Mouse (Mus musculus): ENCODE data around the gene Gm4969. TPM values are rescaled to one million over a fixed set of nuclear protein-coding genes. Genes with fewer than 3 reads are reported as not detected.
"Not testable (repeated sequence)": the region's sequence is repeated elsewhere in the genome, so short reads cannot be mapped to it uniquely, and the experiment has no call there.

Gene Gm4969
- polyA plus RNA-seq, 1 experiment from 2014 or later, result 0.70 TPM

DNA sequence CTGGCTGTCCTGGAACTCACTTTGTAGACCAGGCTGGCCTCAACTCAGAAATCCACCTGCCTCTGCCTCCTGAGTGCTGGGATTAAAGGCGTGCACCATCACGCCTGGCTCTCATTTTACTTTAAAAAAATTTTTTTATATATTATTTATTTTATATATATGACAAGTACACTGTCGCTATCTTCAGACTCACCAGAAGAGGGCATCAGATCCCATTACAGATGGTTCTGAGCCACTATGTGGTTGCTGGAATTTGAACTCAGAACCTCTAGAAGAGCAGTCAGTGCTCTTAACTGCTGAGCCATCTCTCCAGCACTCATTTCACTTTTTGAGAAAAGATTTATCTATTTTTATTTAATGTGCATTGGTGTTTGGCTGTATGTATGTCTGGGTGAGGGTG, 47.1 kb downstream of the Gm4969 start:
- DNase-seq (ENCODE audit: low spot score), result not testable (repeated sequence)

GRCm38 (mm10) chr7:19069500-19069899, 48.7 kb downstream of the Gm4969 start:
- peak; percentile 39 for DNase-seq (ENCODE audit: low spot score)

- peak; percentile 84 for DNase-seq (ENCODE audit: low spot score)
Observed at GRCm38 (mm10) chr7:19068707-19069106, 49.5 kb downstream of the Gm4969 start.

- no peak for DNase-seq (ENCODE audit: low spot score)
Observed at GRCm38 (mm10) chr7:19067935-19068334, 50.2 kb downstream of the Gm4969 start.

GRCm38 (mm10) chr7:19067063-19067462, 51.1 kb downstream of the Gm4969 start:
- no peak for DNase-seq (ENCODE audit: low spot score)

GRCm38 (mm10) chr7:19065896-19066295, 52.3 kb downstream of the Gm4969 start:
- DNase-seq (ENCODE audit: low spot score), result no peak

DNA sequence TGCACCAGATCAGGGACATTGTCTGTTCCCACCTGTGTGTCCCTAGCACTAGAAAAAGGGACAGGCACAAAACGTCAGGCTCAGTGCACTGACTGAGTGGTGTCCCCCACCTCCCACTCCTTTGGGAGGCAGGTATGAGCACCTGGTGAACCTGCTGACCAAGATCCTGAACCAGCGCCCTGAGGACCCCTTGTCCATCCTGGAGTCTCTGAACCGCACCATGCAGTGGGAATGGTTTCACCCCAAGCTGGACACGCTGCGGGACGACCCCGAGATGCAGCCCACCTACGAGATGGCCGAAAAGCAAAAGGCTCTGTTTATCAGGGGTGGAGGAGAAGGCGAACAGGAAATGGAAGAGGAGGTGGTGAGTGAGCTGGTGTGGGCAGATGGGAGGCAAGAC, 60.8 kb downstream of the Gm4969 start:
- DNase-seq (ENCODE audit: low spot score), result no peak

DNA sequence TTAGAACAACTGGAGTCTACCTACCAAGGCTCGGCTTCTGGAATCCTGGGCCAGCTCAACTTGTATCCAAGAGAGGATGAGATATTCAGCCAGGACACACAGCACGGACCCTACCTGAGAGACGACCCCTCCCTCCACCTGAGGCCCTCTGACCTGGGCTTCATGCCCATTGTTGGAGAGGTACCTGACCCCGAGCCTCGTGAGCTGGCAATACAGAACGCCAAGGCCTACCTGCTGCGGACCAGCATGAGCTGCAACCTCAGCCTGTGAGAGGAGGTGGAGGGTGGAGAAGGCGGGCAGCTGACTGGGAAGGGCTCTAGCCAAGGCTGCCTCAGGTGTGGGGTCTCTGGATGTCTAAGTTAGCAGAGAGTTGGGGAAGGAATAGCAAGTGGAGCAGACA, 63.1 kb downstream of the Gm4969 start:
- DNase-seq (ENCODE audit: low spot score), result no peak

- no peak for DNase-seq (ENCODE audit: low spot score)
Observed at GRCm38 (mm10) chr7:19054777-19055076, 63.4 kb downstream of the Gm4969 start.

DNA sequence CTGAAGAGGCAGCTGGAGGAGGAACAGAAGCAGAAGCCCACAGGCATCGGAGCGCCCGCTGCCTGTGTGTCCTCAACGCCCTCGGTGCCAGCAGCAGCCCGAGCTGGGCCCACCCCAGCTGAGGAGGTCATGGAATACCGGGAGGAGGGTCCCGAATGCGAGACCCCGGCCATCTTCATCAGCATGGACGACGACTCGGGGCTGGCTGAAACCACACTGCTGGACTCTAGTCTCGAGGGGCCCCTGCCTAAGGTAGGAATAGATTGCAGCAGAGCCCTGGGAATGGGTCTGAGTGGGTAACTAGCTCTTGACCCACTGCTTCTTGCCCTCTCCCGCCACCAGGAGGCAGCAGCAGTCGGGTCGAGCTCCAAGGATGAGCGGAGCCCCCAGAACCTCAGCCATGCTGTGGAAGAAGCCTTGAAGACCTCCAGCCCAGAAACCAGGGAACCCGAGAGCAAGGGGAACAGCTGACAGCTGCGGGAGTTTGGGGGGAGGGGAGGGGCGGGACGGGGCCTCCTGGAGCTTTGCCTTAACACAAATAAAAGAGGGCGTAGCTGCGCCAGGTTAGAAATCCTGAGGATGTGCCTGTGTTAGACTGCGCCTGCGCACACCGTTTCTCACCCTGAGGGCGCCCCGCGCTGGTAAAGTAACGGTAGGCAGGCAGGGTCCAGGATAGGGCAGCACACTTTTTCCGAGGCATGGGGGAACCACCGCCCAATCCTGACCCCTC, 64.0 kb downstream of the Gm4969 start, which contains the start of gene Rsph6a:
Gene Rsph6a, plus strand, starts transcription at position 644 of the 730 bp plus-strand sequence.
- DNase-seq (ENCODE audit: low spot score), result peak; percentile 16

DNA sequence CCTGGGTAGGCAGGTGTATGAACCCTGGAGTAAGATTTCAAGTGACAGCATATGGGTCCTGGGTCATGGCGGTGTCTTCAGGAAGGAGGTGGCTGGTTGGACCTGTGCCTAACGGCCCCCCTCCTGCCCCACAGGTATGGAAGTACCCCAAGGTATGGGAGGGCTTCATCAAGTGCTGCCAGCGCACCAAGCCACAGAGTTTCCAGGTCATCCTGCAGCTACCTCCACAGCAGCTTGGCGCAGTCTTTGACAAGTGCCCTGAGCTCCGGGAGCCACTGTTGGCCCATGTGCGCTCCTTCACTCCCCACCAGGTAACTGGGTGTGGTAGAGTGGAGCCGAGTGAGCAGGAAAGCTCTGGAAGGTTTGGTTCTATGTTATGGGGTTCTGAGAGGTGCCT, 65.0 kb downstream of the Gm4969 start:
- DNase-seq (ENCODE audit: low spot score), result no peak

DNA sequence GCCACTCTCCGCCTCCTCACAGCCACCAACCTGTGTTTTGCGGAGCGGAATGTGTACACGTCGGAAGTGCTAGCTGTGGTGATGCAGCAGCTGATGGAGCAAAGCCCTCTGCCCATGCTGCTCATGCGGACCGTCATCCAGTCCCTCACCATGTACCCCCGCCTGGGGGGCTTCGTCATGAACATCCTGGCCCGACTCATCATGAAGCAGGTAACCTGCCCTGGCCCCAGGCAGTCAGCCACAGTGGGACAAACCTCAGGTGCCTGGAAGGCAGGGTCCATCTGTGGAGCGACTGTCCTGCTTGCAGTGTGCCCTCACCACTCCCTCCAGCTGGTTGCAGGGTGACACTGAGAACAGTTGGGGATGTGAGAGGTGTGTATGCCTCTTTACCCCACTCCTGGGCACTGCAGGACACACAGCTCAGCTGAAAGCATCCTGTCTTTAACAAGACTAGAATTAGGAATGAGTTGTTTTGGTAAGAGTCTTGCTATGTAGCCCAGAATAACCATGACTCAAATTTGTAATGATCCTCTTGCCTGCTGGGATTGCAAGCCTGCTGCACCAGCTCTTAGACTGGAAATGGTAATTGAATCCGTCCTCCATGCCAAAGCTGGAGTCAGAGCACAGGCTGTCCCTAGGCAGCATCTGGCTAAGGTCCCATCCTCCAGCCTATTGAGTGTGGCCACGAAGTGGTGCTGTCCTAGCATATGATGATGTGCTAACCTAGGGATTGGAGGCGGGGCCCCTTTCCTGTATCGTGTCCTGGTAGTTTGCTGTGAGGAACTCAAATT, 65.6 kb downstream of the Gm4969 start:
- DNase-seq (ENCODE audit: low spot score), result no peak

DNA sequence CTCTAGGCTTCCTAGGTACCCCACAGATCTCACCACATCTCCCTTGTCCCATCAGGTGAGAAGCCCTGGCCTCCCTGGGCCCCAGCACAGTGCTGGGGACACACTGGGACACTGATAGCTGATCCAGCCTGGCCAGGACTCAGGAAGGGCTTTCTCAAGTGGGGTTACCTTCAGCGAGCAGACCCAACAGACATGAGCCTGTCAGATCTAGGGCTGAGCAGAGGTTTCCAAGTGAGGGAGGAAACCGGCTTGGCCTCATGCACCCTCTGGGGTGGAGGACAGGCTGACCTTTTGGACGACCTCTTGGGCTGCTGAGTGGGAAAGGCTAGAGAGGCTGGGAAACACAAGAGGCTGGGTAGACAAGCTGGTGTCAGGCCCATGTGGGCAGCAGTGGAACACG, 67.0 kb downstream of the Gm4969 start:
- DNase-seq (ENCODE audit: low spot score), result no peak

- no peak for DNase-seq (ENCODE audit: low spot score)
Observed at GRCm38 (mm10) chr7:19050172-19050571, 68.0 kb downstream of the Gm4969 start.

DNA sequence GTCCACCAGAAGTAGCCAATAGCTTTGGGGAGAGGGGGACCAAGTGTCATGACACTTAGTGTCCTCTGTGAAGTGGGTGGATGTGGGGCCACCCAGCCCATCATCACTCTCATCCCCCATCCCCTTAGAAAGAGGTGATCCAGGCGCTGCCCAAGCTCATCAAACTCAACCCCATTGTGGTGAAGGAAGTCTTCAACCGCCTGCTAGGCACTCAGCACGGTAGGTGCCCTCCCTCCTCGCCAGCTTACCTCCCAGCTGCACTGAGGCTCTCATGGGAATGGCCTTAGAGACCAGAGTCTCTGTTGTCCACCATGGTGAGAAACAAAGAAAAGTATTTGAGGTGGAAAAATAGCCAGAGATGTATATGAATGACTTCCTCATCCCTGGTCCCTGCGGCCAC, 68.9 kb downstream of the Gm4969 start:
- DNase-seq (ENCODE audit: low spot score), result no peak

Small RNA genes lying within 50 kb of the gene (microRNA-seq; reads per million reads assigned to microRNA genes)
- not detected for gene Mir3100 (ENCODE audit: borderline number of aligned reads)

Other genes with a start within 250 kb of the Gm4969 start
- gene Pglyrp1, start 247.0 kb downstream of the Gm4969 start, polyA plus RNA-seq (2015; fragmentation: Nextera tagmentation; extraction: Ambion mirVana), result 15.6 and 20.7 TPM in 2 replicates
- 29.1 and 31.7 TPM in 2 replicates for gene Ccdc61, start 208.0 kb downstream of the Gm4969 start, polyA plus RNA-seq (2015; fragmentation: Nextera tagmentation; extraction: Ambion mirVana)
- gene Nova2, start 192.5 kb downstream of the Gm4969 start, polyA plus RNA-seq (2015; fragmentation: Nextera tagmentation; extraction: Ambion mirVana), result 0.17 and 0.28 TPM in 2 replicates
- gene Nanos2, start 131.0 kb downstream of the Gm4969 start, polyA plus RNA-seq (2015; fragmentation: Nextera tagmentation; extraction: Ambion mirVana), result not detected in 2 replicates
- gene Mypop, start 127.1 kb downstream of the Gm4969 start, polyA plus RNA-seq (2015; fragmentation: Nextera tagmentation; extraction: Ambion mirVana), result 5.5 and 5.9 TPM in 2 replicates
- gene Irf2bp1, start 114.3 kb downstream of the Gm4969 start, polyA plus RNA-seq (2015; fragmentation: Nextera tagmentation; extraction: Ambion mirVana), result 18.3 and 20.7 TPM in 2 replicates
- gene Foxa3, start 94.8 kb downstream of the Gm4969 start, polyA plus RNA-seq (2015; fragmentation: Nextera tagmentation; extraction: Ambion mirVana), result 0.23 and 0.47 TPM in 2 replicates
- gene Sympk, start 94.0 kb downstream of the Gm4969 start, polyA plus RNA-seq (2015; fragmentation: Nextera tagmentation; extraction: Ambion mirVana), result 18.5 and 19.6 TPM in 2 replicates
- not detected in 2 replicates for gene Rsph6a, start 63.7 kb downstream of the Gm4969 start, polyA plus RNA-seq (2015; fragmentation: Nextera tagmentation; extraction: Ambion mirVana)
- 4.3 and 5.0 TPM in 2 replicates for gene Dmwd, start 42.1 kb downstream of the Gm4969 start, polyA plus RNA-seq (2015; fragmentation: Nextera tagmentation; extraction: Ambion mirVana)
- gene Dmpk, start 34.5 kb downstream of the Gm4969 start, polyA plus RNA-seq (2015; fragmentation: Nextera tagmentation; extraction: Ambion mirVana), result 2.8 and 3.7 TPM in 2 replicates
- gene Six5, start 23.8 kb downstream of the Gm4969 start, polyA plus RNA-seq (2015; fragmentation: Nextera tagmentation; extraction: Ambion mirVana), result 1.2 and 1.5 TPM in 2 replicates
- 16.4 and 16.6 TPM in 2 replicates for gene Fbxo46, start 1.5 kb upstream of the Gm4969 start, polyA plus RNA-seq (2015; fragmentation: Nextera tagmentation; extraction: Ambion mirVana)
- 10.1 and 11.5 TPM in 2 replicates for gene Qpctl, start 30.9 kb upstream of the Gm4969 start, polyA plus RNA-seq (2015; fragmentation: Nextera tagmentation; extraction: Ambion mirVana)
- 154 and 164 TPM in 2 replicates for gene Snrpd2, start 31.4 kb upstream of the Gm4969 start, polyA plus RNA-seq (2015; fragmentation: Nextera tagmentation; extraction: Ambion mirVana)
- 0.10 and 0.25 TPM in 2 replicates for gene Gipr, start 47.8 kb upstream of the Gm4969 start, polyA plus RNA-seq (2015; fragmentation: Nextera tagmentation; extraction: Ambion mirVana)
- gene Eml2, start 58.1 kb upstream of the Gm4969 start, polyA plus RNA-seq (2015; fragmentation: Nextera tagmentation; extraction: Ambion mirVana), result 5.7 and 6.1 TPM in 2 replicates
- gene Gpr4, start 94.2 kb upstream of the Gm4969 start, polyA plus RNA-seq (2015; fragmentation: Nextera tagmentation; extraction: Ambion mirVana), result 0.69 and 0.80 TPM in 2 replicates
- 25.4 and 25.7 TPM in 2 replicates for gene Opa3, start 110.0 kb upstream of the Gm4969 start, polyA plus RNA-seq (2015; fragmentation: Nextera tagmentation; extraction: Ambion mirVana)
- gene Vasp, start 153.4 kb upstream of the Gm4969 start, polyA plus RNA-seq (2015; fragmentation: Nextera tagmentation; extraction: Ambion mirVana), result 74.3 and 75.3 TPM in 2 replicates
- gene Ppm1n, start 161.7 kb upstream of the Gm4969 start, polyA plus RNA-seq (2015; fragmentation: Nextera tagmentation; extraction: Ambion mirVana), result 0.27 and 0.30 TPM in 2 replicates
- 1.6 and 2.2 TPM in 2 replicates for gene Rtn2, start 164.3 kb upstream of the Gm4969 start, polyA plus RNA-seq (2015; fragmentation: Nextera tagmentation; extraction: Ambion mirVana)
- gene Fosb, start 191.7 kb upstream of the Gm4969 start, polyA plus RNA-seq (2015; fragmentation: Nextera tagmentation; extraction: Ambion mirVana), result 0.19 and 0.21 TPM in 2 replicates
- gene Ercc1, start 226.4 kb upstream of the Gm4969 start, polyA plus RNA-seq (2015; fragmentation: Nextera tagmentation; extraction: Ambion mirVana), result 59.6 and 67.1 TPM in 2 replicates
- 15.8 and 18.7 TPM in 2 replicates for gene Cd3eap, start 241.1 kb upstream of the Gm4969 start, polyA plus RNA-seq (2015; fragmentation: Nextera tagmentation; extraction: Ambion mirVana)
- 2.2 and 2.4 TPM in 2 replicates for gene Ppp1r13l, start 241.4 kb upstream of the Gm4969 start, polyA plus RNA-seq (2015; fragmentation: Nextera tagmentation; extraction: Ambion mirVana)